Mouse (Mus musculus): ENCODE data around the gene Amd1. TPM values are rescaled to one million over a fixed set of nuclear protein-coding genes. Genes with fewer than 3 reads are reported as not detected.

The Amd1 gene
- total and polyA plus RNA-seq, 3 experiments, result 81.2 to 102 TPM; not detected in 1

- Histone ChIP-seq H3K4me3 (ENCODE audit: control insufficient read depth in 1 of 2, insufficient read depth in 1 of 2, low read depth in 2 of 2, low read length in 2 of 2) (no peak overlapping the region), H3K27ac (ENCODE audit: control insufficient read depth, low read depth, low read length) (no peak overlapping the region), H3K27me3 (ENCODE audit: control insufficient read depth in 1 of 2, insufficient read depth in 2 of 2, low read length in 2 of 2) (no peaks in the 10 kb centered on the region), H3K4me1 (ENCODE audit: control insufficient read depth in 1 of 2, insufficient read depth in 2 of 2, low read length in 2 of 2) (no peaks in the 10 kb centered on the region), H3K9me3 (replicated peaks; ENCODE audit: insufficient read depth, low read length) (no peaks in the 10 kb centered on the region), H3K36me3 (ENCODE audit: control insufficient read depth in 1 of 2, insufficient read depth in 2 of 2, low read length in 2 of 2) (no peaks in the 10 kb centered on the region), H3K79me2 (ENCODE audit: control insufficient read depth, insufficient read depth, low read length, poor library complexity) (no peaks in the 10 kb centered on the region), H3K9ac (ENCODE audit: control insufficient read depth, low read depth, low read length, poor library complexity, severe bottlenecking) (no peak overlapping the region)
- TF ChIP-seq CTCF (IDR thresholded peaks at IDR 0.05 in 2 of 3, conservative IDR thresholded peaks at IDR 0.05 in 1 of 3; ENCODE audit: control insufficient read depth in 1 of 3, insufficient read depth in 1 of 3, low read depth in 2 of 3, low read length in 3 of 3, poor library complexity in 1 of 3, severe bottlenecking in 1 of 3) (no peak), ETS1 (IDR thresholded peaks at IDR 0.05; ENCODE audit: low read depth, low read length) (no peak), POLR2AphosphoS5 (IDR thresholded peaks at IDR 0.05; ENCODE audit: borderline replicate concordance, low read depth, low read length) (no peak), MAZ (IDR thresholded peaks at IDR 0.05; ENCODE audit: low read depth, low read length) (no peak), KAT2A (conservative IDR thresholded peaks at IDR 0.05; ENCODE audit: low read depth, low read length) (no peak), MEF2A (IDR thresholded peaks at IDR 0.05; ENCODE audit: extremely low read depth, insufficient replicate concordance, low read depth, low read length, poor library complexity, severe bottlenecking) (no peak), TCF12 (IDR thresholded peaks at IDR 0.05; ENCODE audit: low read depth, low read length) (no peak), MAFK (IDR thresholded peaks at IDR 0.05; ENCODE audit: borderline replicate concordance, low read depth, low read length) (no peak), GATA1 (IDR thresholded peaks at IDR 0.05; ENCODE audit: low read depth, low read length) (no peak), GABPA (IDR thresholded peaks at IDR 0.05; ENCODE audit: low read depth, low read length) (no peak), POLR2AphosphoS2 (IDR thresholded peaks at IDR 0.05; ENCODE audit: low read length) (no peak), E2F4 (IDR thresholded peaks at IDR 0.05; ENCODE audit: borderline replicate concordance, low read depth, low read length) (no peak)
- DNase-seq (ENCODE audit: low read depth, low spot score), result no peak
Measured at GRCm38 (mm10) chr10:40316841-40317585, 15.0 kb upstream of the Amd1 start.

GRCm38 (mm10) chr10:40312781-40313180, 10.8 kb upstream of the Amd1 start:
- no peaks in the 10 kb centered on the region for H3K79me2 ChIP-seq (ENCODE audit: control insufficient read depth, insufficient read depth, low read length, poor library complexity)
- no peaks in the 10 kb centered on the region for H3K27me3 ChIP-seq (ENCODE audit: control insufficient read depth in 1 of 2, insufficient read depth in 2 of 2, low read length in 2 of 2)
- no peaks in the 10 kb centered on the region for H3K9me3 ChIP-seq (replicated peaks; ENCODE audit: insufficient read depth, low read length)
- no peak for DNase-seq (ENCODE audit: low read depth, low spot score)
- H3K9ac ChIP-seq (ENCODE audit: control insufficient read depth, low read depth, low read length, poor library complexity, severe bottlenecking), result no peak overlapping the region
- no peak overlapping the region for H3K27ac ChIP-seq (ENCODE audit: control insufficient read depth, low read depth, low read length)
- peaks cover 0 to 5% of the 10 kb centered on the region in 2 experiments; a peak in 1 of 4 replicates for H3K4me1 ChIP-seq (ENCODE audit: control insufficient read depth in 1 of 2, insufficient read depth in 2 of 2, low read length in 2 of 2)
- no peak for TF ChIP-seq MYB (IDR thresholded peaks at IDR 0.05; ENCODE audit: low read depth, low read length)
- TF ChIP-seq ZC3H11A (IDR thresholded peaks at IDR 0.05; ENCODE audit: low read depth, low read length), result no peak
- H3K4me3 ChIP-seq (ENCODE audit: control insufficient read depth in 1 of 2, insufficient read depth in 1 of 2, low read depth in 2 of 2, low read length in 2 of 2), result no peak overlapping the region
- H3K36me3 ChIP-seq (ENCODE audit: control insufficient read depth in 1 of 2, insufficient read depth in 2 of 2, low read length in 2 of 2), result peaks cover 0 to 7% of the 10 kb centered on the region in 2 experiments; a peak in 2 of 4 replicates

Data from MEL (cell line).